Mouse (Mus musculus) small intestine, adult 2 months (tissue): ENCODE measurements around the gene Ankrd26.

ENCODE experiments used
- CTCF ChIP-seq: fragments of 200-500 bp; IDR thresholded peaks from 2 replicates; pipeline ENCODE4 v1.5.1; 2012; ENCODE audit warnings: low read depth, mild to moderate bottlenecking, control low read depth, inconsistent platforms, low read length, moderate library complexity, mixed read lengths; ENCODE audit not compliant: insufficient replicate concordance, insufficient read length; ENCODE audit errors: extremely low read depth
- POLR2A ChIP-seq: fragments of 200-500 bp; IDR thresholded peaks from 2 replicates; pipeline ENCODE4 v1.6.1; 2012; ENCODE audit warnings: low read depth, mild to moderate bottlenecking, control low read depth, inconsistent platforms, low read length, moderate library complexity

GRCm38 (mm10) chr6:118592662-118593376 lies 30.8 kb upstream of the Ankrd26 start:
- TF ChIP-seq POLR2A (no peak), CTCF (no peak)
